Mouse (Mus musculus) spleen, adult 18-20 months (tissue): ENCODE data around the gene Slc5a10.
"Not testable (repeated sequence)": the region's sequence is repeated elsewhere in the genome, so short reads cannot be mapped to it uniquely, and the experiment has no call there.

Experiments
- DNase-seq, 2 experiments: peaks; one replicate each; pipeline ENCODE4 v3.0.0; 2022; ENCODE audit warnings: mixed read lengths in 2 of 2

The Slc5a10 gene

DNA sequence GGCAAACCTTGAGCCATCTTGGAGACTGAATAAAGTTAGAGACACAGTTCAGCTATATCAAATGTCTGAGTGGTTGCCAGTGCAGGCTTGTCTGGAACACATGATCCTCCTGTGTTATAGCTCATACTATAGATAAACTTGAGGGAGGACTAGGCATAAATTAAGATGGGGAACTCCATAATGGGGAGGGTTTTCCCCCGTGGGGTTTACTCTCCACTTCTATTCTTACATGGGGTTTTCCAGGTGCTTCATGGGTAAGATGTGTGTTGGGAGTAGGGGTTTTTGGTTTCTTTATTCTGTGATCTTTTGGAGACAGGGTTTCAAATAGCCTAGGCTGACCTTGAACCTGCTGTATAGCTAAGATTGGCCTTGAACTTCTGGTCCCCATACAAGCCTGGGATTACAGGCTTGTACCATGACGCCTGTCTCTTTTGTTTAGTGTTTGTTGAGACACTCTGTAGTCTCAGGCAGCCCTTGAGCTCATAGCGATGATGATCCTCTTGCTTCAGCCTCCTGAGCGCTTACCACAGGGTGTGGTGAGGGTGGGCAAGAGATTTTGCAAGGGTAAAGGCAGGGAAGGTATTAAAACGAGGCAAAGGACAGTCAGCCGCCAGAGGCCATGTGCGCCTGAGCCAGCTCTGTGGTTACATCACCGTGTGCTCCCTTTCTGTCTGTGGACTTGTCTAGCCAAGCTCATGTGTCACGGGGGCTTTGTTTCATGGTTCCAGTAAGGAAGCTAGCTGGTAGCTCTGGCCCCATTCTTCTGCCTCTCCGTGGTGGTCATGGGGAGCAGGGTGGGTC lies 73.3 kb downstream of the Slc5a10 start:
- no peak for DNase-seq

GRCm38 (mm10) chr11:61646499-61647039 lies 74.1 kb downstream of the Slc5a10 start:
- no peak for DNase-seq

- DNase-seq: no peak
Measured at GRCm38 (mm10) chr11:61645357-61645857, 75.2 kb downstream of the Slc5a10 start.

GRCm38 (mm10) chr11:61644576-61645326 lies 75.9 kb downstream of the Slc5a10 start:
- no peak for DNase-seq

GRCm38 (mm10) chr11:61643184-61643961 lies 77.3 kb downstream of the Slc5a10 start:
- DNase-seq: no peak

DNA sequence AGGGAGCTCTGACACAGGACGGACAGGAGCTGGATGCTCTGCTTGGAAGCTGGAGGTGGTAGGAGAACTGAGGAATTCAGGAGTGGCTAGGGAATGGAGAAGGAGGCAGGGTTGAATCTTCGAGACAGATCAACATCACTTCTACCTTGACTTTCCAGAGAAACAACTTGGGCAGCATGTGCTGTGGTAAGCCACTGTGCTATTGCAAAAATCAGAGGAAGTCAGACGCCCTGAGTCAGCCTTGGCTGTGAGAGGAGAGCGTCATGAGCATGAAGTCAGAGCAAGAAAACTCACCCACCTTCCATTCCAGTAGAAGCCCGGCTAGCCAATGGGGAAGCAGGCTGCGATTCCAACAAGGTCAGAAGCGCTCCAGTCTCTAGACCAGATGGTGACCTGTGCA lies 78.5 kb downstream of the Slc5a10 start:
- no peak for DNase-seq

DNA sequence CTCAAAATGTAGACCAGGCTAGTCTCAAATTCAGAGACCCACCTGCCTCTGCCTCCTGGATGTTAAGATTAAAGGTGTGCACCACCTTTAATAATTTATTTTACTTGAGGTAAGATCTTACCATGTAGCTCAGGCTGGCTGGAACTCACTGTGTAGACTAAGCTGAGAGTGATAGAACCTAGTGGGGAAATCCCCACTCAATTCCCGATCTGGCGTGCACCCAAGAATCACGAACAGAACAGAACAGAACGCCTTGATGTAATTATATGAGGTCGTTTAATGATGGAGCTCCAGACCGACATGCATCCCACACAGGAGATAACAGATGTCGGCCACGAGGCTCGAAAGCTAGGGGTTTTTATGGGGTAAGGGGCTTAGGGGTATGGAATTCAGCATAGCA lies 80.0 kb downstream of the Slc5a10 start:
- not testable (repeated sequence) for DNase-seq

GRCm38 (mm10) chr11:61639601-61640177 lies 80.9 kb downstream of the Slc5a10 start:
- no peak for DNase-seq

DNA sequence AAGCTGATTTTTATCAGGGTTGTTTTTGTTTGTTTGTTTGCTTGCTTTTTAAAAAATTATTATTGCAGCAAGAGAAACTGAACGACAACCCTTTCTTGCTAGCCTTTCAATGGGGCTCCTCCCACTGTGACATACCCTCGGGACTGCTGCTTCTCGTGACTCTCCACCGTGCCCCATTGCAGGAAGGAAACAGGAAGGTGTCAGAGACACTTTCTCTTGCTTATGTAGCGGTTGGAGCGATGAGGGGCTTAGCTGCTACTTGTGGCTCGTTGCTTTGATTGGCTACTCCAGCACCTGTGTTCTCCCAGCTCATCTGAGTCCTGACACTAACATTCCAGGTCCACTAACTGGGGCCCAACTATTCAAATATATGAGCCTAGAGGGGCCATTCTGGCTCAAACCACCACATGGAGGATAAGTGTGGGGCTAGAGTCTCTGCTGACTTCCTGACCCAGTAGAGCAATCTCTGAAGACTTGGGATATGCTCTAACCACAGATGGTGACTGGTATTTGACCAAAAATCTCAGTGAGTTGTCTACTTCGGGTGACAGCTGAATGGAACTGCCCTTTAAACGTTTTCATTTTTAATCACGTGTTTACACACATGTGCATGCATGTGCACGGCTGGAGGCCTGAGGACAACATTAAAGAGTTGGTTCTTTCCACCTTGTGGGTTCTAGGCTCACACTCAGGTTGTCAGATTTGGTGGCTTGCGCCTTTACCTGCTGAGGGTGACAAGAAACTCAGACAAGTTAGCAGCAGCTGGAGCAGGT lies 81.7 kb downstream of the Slc5a10 start:
- DNase-seq: peak in 1 of 2 experiments; percentile 61

DNA sequence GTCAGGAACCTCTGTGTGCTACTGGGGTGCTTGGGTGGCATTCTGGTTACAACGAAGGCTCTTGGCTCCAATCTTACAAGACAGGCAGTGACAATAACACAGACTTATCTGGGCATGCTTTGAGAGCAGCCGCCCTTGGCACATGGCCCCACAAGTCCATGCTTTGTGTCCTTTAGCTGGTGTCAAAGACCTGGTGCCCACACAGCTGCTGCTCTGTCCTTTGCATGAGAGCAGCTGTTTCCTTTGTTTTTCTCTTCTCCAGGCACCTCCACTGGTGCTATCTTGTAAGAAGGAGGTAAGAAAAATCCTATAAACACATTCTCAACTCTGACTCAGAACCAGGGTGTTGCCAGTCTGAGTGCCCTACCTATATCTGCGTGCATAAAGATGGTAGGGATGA lies 82.8 kb downstream of the Slc5a10 start:
- no peak for DNase-seq

GRCm38 (mm10) chr11:61637413-61637812 lies 83.2 kb downstream of the Slc5a10 start:
- no peak for DNase-seq

DNA sequence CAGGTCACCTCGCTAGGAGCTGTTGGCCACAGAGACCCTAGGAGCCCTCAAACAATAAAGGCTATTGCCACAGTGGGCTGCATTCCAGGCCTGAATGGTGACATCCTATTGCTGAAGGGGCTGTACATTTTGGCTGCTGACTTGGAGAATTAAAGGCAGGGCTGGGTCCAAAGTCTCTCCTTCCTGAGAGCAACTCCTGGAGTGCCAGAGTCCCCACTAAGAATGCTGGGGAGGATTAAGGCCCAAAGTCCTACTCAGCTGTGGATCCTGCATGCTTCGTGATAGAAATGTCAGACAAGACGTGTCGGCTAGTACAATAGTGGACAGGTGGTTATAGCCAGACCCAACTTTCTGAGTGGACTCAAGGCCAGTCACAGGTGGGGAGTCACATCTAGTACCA lies 84.3 kb downstream of the Slc5a10 start:
- DNase-seq: not testable (repeated sequence)

DNA sequence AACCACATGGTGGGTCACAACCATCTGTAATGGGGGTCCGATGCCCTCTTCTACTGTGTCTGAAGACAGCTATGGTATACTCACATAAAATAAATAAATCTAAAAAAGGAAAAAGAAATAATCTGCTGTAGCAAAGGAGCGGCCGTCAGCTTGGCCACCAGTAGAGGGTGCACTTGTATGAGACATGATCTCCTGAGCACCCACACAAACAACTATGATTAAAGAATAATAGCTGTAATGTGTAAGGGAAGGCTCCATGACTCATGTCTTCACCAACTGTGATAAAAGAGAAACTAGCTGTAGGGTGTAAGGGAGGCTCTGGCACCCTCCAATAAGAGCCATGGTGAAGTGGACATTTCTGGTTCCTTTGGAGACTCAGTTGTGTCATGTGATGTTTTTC lies 91.0 kb downstream of the Slc5a10 start:
- DNase-seq: peak in 1 of 2 experiments; percentile 58

DNA sequence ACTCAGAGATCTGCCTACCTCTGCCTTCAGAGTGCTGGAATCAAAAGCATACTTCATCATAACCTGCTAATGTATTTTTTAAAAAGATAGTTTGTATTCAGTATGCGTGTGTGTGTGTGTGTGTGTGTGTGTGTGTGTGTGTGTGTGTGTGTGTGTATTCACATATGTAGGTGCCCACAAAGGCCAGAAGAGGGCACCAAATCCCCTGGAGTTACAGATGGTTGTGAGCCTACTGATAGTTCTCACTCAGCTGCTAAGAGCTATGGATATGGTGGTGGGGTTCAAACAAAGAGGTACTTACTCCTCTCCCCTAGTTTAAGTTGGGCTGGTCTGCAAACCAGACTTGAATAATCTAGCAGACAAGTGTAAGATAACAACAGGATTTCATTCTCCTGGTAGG lies 94.1 kb downstream of the Slc5a10 start:
- DNase-seq: no peak

- DNase-seq: no peak
Measured at GRCm38 (mm10) chr11:61625136-61625535, 95.5 kb downstream of the Slc5a10 start.
